Mouse (Mus musculus): ENCODE results near the gene Mcat.

- TF ChIP-seq POLR2A (IDR thresholded peaks at IDR 0.05; ENCODE audit: insufficient read depth, low read depth, low read length) (no peak), CTCF (IDR thresholded peaks at IDR 0.05) (no peak)
These were observed 39.3 kb downstream of the Mcat start for GRCm38 (mm10) chr15:83524333-83524729.

Data from heart, adult 2 months (tissue).